Mouse (Mus musculus): ENCODE data around the gene Edc4. TPM values are rescaled to one million over a fixed set of nuclear protein-coding genes. Genes with fewer than 3 reads are reported as not detected.
A peak's percentile ranks its signal among the peaks of the same experiment; 100 is the strongest.

The Edc4 gene
- polyA plus RNA-seq, 1 experiment from 2014 or later, result 72.1 TPM

- WGBS, result 92% methylated on average over 6 of the region's 6 CpGs
- Histone ChIP-seq H3K4me3 (no peak overlapping the region), H3K27ac (no peak overlapping the region), H3K4me1 (peaks cover 9% of the 10 kb centered on the region), H3K9ac (no peak overlapping the region), H3K4me2 (replicated peaks) (no peak overlapping the region), H3K27me3 (no peaks in the 10 kb centered on the region), H3K36me3 (peaks cover 82% of the 10 kb centered on the region), H3K9me3 (replicated peaks) (no peaks in the 10 kb centered on the region)
- ATAC-seq (ENCODE audit: low FRiP score), result no peak
Observed at GRCm38 (mm10) chr8:105890870-105891269, 10.2 kb downstream of the Edc4 start.

GRCm38 (mm10) chr8:105892432-105892831 is 11.8 kb downstream of the Edc4 start:
- Histone ChIP-seq H3K36me3 (peaks cover 67% of the 10 kb centered on the region), H3K4me3 (no peak overlapping the region), H3K9ac (no peak overlapping the region), H3K9me3 (replicated peaks) (no peaks in the 10 kb centered on the region), H3K4me1 (peaks cover 9% of the 10 kb centered on the region), H3K27me3 (no peaks in the 10 kb centered on the region), H3K27ac (no peak overlapping the region), H3K4me2 (replicated peaks) (no peak overlapping the region)
- WGBS, result 88% methylated on average over 6 of the region's 6 CpGs
- ATAC-seq (ENCODE audit: low FRiP score), result no peak

GRCm38 (mm10) chr8:105893339-105893738 is 12.7 kb downstream of the Edc4 start, which contains the start of gene Nrn1l:
Gene Nrn1l (plus strand): TSS chr8:105893567.
- Histone ChIP-seq H3K4me1 (peaks cover 9% of the 10 kb centered on the region), H3K4me2 (replicated peaks) (peak within 1 kb of the TSS; percentile 37), H3K36me3 (peaks cover 58% of the 10 kb centered on the region), H3K27ac (peak within 1 kb of the TSS; percentile 57), H3K27me3 (no peaks in the 10 kb centered on the region), H3K9me3 (replicated peaks) (no peaks in the 10 kb centered on the region), H3K9ac (peak within 1 kb of the TSS; percentile 32; the same call in 1 of the 2 replicates), H3K4me3 (no peak within 1 kb of the TSS)
- WGBS, result 5% methylated on average over 11 of the region's 11 CpGs
- peak; percentile 87 for ATAC-seq (ENCODE audit: low FRiP score)

- no peak for ATAC-seq (ENCODE audit: low FRiP score)
- Histone ChIP-seq H3K4me3 (no peak overlapping the region), H3K36me3 (peaks cover 14% of the 10 kb centered on the region; the same call in 1 of the 2 replicates), H3K27me3 (no peaks in the 10 kb centered on the region), H3K4me1 (peaks cover 16% of the 10 kb centered on the region), H3K4me2 (replicated peaks) (no peak overlapping the region), H3K9me3 (replicated peaks) (no peaks in the 10 kb centered on the region), H3K9ac (no peak overlapping the region), H3K27ac (no peak overlapping the region)
- WGBS, result 85% methylated on average over 9 of the region's 9 CpGs
Observed at GRCm38 (mm10) chr8:105897801-105898480, 17.3 kb downstream of the Edc4 start.

GRCm38 (mm10) chr8:105900180-105900940 is 19.7 kb downstream of the Edc4 start, which contains the start of gene Pskh1:
Gene Pskh1 (plus strand): TSS chr8:105900441.
- Histone ChIP-seq H3K27me3 (no peaks in the 10 kb centered on the region), H3K4me1 (peaks cover 7% of the 10 kb centered on the region), H3K4me2 (replicated peaks) (peak within 1 kb of the TSS; percentile 86), H3K4me3 (peak within 1 kb of the TSS; percentile 97), H3K27ac (peak within 1 kb of the TSS; percentile 89), H3K36me3 (no peaks in the 10 kb centered on the region), H3K9ac (peak within 1 kb of the TSS; percentile 99), H3K9me3 (replicated peaks) (no peaks in the 10 kb centered on the region)
- peak; percentile 95 for ATAC-seq (ENCODE audit: low FRiP score)
- 1% methylated on average over 68 of the region's 68 CpGs for WGBS

GRCm38 (mm10) chr8:105900941-105901616 is 20.4 kb downstream of the Edc4 start:
- no peaks in the 10 kb centered on the region for H3K36me3 ChIP-seq
- H3K27me3 ChIP-seq, result no peaks in the 10 kb centered on the region
- peak overlapping the region; percentile 89 for H3K27ac ChIP-seq
- H3K4me1 ChIP-seq, result peaks cover 7% of the 10 kb centered on the region
- H3K9ac ChIP-seq, result peak overlapping the region; percentile 99
- ATAC-seq (ENCODE audit: low FRiP score), result no peak; the same call in 1 of the 2 replicates
- 43% methylated on average over 16 of the region's 16 CpGs for WGBS
- peak overlapping the region; percentile 86 for H3K4me2 ChIP-seq (replicated peaks)
- no peaks in the 10 kb centered on the region for H3K9me3 ChIP-seq (replicated peaks)
- peak overlapping the region; percentile 97 for H3K4me3 ChIP-seq

GRCm38 (mm10) chr8:105919390-105919789 is 38.7 kb downstream of the Edc4 start:
- H3K27me3 ChIP-seq, result no peaks in the 10 kb centered on the region
- no peak for ATAC-seq (ENCODE audit: low FRiP score)
- H3K4me3 ChIP-seq, result no peak overlapping the region
- no peaks in the 10 kb centered on the region for H3K4me1 ChIP-seq
- H3K4me2 ChIP-seq (replicated peaks), result no peak overlapping the region
- WGBS, result 86% methylated on average over 3 of the region's 3 CpGs
- no peak overlapping the region for H3K27ac ChIP-seq
- peaks cover 10% of the 10 kb centered on the region for H3K36me3 ChIP-seq
- H3K9ac ChIP-seq, result no peak overlapping the region
- no peaks in the 10 kb centered on the region for H3K9me3 ChIP-seq (replicated peaks)

- no peak overlapping the region for H3K4me3 ChIP-seq
- H3K36me3 ChIP-seq, result peaks cover 9% of the 10 kb centered on the region; the same call in 1 of the 2 replicates
- no peak for ATAC-seq (ENCODE audit: low FRiP score)
- no peaks in the 10 kb centered on the region for H3K9me3 ChIP-seq (replicated peaks)
- WGBS, result 79% methylated on average over 3 of the region's 3 CpGs
- H3K27me3 ChIP-seq, result no peaks in the 10 kb centered on the region
- H3K9ac ChIP-seq, result peak overlapping the region; percentile 38; the same call in 1 of the 2 replicates
- no peak overlapping the region for H3K4me2 ChIP-seq (replicated peaks)
- 0 out of 2 replicates have a peak, but pooled peaks cover 3% of the 10 kb centered on the region for H3K4me1 ChIP-seq
- no peak overlapping the region for H3K27ac ChIP-seq
Observed at GRCm38 (mm10) chr8:105925123-105925522, 44.4 kb downstream of the Edc4 start.

- H3K27me3 ChIP-seq, result no peaks in the 10 kb centered on the region
- WGBS, result 10% methylated on average over 8 of the region's 8 CpGs
- peak overlapping the region; percentile 53 for H3K27ac ChIP-seq
- no peaks in the 10 kb centered on the region for H3K9me3 ChIP-seq (replicated peaks)
- ATAC-seq (ENCODE audit: low FRiP score), result peak; percentile 80
- peaks cover 10% of the 10 kb centered on the region; the same call in 1 of the 2 replicates for H3K4me1 ChIP-seq
- peaks cover 21% of the 10 kb centered on the region; the same call in 1 of the 2 replicates for H3K36me3 ChIP-seq
- H3K4me2 ChIP-seq (replicated peaks), result no peak overlapping the region
- H3K9ac ChIP-seq, result peak overlapping the region; percentile 28; the same call in 1 of the 2 replicates
- H3K4me3 ChIP-seq, result no peak overlapping the region
Observed at GRCm38 (mm10) chr8:105930602-105931001, 49.9 kb downstream of the Edc4 start.

GRCm38 (mm10) chr8:105931271-105931670 is 50.6 kb downstream of the Edc4 start:
- peaks cover 15% of the 10 kb centered on the region for H3K4me1 ChIP-seq
- H3K36me3 ChIP-seq, result peaks cover 21% of the 10 kb centered on the region; the same call in 1 of the 2 replicates
- no peak overlapping the region for H3K4me2 ChIP-seq (replicated peaks)
- 0 out of 2 replicates have a peak, but pooled peaks have one; percentile 3 for ATAC-seq (ENCODE audit: low FRiP score)
- no peak overlapping the region for H3K4me3 ChIP-seq
- H3K9me3 ChIP-seq (replicated peaks), result no peaks in the 10 kb centered on the region
- H3K27ac ChIP-seq, result no peak overlapping the region
- H3K27me3 ChIP-seq, result no peaks in the 10 kb centered on the region
- H3K9ac ChIP-seq, result no peak overlapping the region
- WGBS, result 97% methylated on average over 3 of the region's 3 CpGs

GRCm38 (mm10) chr8:105932525-105932924 is 51.8 kb downstream of the Edc4 start:
- H3K27me3 ChIP-seq, result no peaks in the 10 kb centered on the region
- H3K9me3 ChIP-seq (replicated peaks), result no peaks in the 10 kb centered on the region
- 92% methylated on average over 11 of the region's 11 CpGs for WGBS
- H3K4me2 ChIP-seq (replicated peaks), result no peak overlapping the region
- no peak overlapping the region for H3K27ac ChIP-seq
- no peak overlapping the region for H3K4me3 ChIP-seq
- no peak overlapping the region for H3K9ac ChIP-seq
- peaks cover 21% of the 10 kb centered on the region; the same call in 1 of the 2 replicates for H3K36me3 ChIP-seq
- ATAC-seq (ENCODE audit: low FRiP score), result no peak
- H3K4me1 ChIP-seq, result peaks cover 18% of the 10 kb centered on the region

GRCm38 (mm10) chr8:105933762-105934161 is 53.1 kb downstream of the Edc4 start, which contains the start of gene Ctrl:
Gene Ctrl (minus strand): TSS chr8:105933862.
- ATAC-seq (ENCODE audit: low FRiP score), result no peak
- H3K36me3 ChIP-seq, result peaks cover 21% of the 10 kb centered on the region; the same call in 1 of the 2 replicates
- 84% methylated on average over 2 of the region's 2 CpGs for WGBS
- H3K4me2 ChIP-seq (replicated peaks), result no peak within 1 kb of the TSS
- H3K27me3 ChIP-seq, result no peaks in the 10 kb centered on the region
- no peaks in the 10 kb centered on the region for H3K9me3 ChIP-seq (replicated peaks)
- peaks cover 25% of the 10 kb centered on the region for H3K4me1 ChIP-seq
- H3K27ac ChIP-seq, result no peak within 1 kb of the TSS
- no peak within 1 kb of the TSS for H3K4me3 ChIP-seq
- no peak within 1 kb of the TSS for H3K9ac ChIP-seq
